Mouse (Mus musculus) hematopoietic stem cell, adult 5-6 weeks (primary cell): ENCODE measurements around the gene Tenm4. TPM values are rescaled to one million over a fixed set of nuclear protein-coding genes. Genes with fewer than 3 reads are reported as not detected.

ENCODE experiments used
- ATAC-seq, 2 experiments: fragments of 125-278 bp in 1 of 2; replicated peaks in 1 of 2; 2 replicates each; pipeline ENCODE4 v1.8.0; 2016 to 2017; ENCODE audit warnings: inconsistent platforms in 2 of 2, mild to moderate bottlenecking in 2 of 2, moderate number of reproducible peaks in 2 of 2, low read depth in 1 of 2, moderate TSS enrichment in 1 of 2; ENCODE audit not compliant: low FRiP score in 2 of 2, poor library complexity in 2 of 2, severe bottlenecking in 2 of 2, insufficient read depth in 1 of 2, low TSS enrichment in 1 of 2
- total RNA-seq: library from RNA; stranded (forward); fragments of 172-1452, 232-1000 nt; gene quantifications from 2 replicates; pipeline ENCODE4 v1.2.3, GENCODE M21; 2017

Tenm4 gene
- total RNA-seq, 1 experiment from 2014 or later: not detected

- peak; percentile 58 to 63; a peak in 3 of 4 replicates for ATAC-seq
Measured at GRCm38 (mm10) chr7:96554277-96554690, 383.2 kb downstream of the Tenm4 start.

- no peak for ATAC-seq
Measured at GRCm38 (mm10) chr7:96555294-96555693, 384.2 kb downstream of the Tenm4 start.

GRCm38 (mm10) chr7:96556756-96557155 is 385.7 kb downstream of the Tenm4 start:
- no peak for ATAC-seq

- no peak for ATAC-seq
Measured at GRCm38 (mm10) chr7:96562890-96563289, 391.8 kb downstream of the Tenm4 start.

- no peak for ATAC-seq
Measured at GRCm38 (mm10) chr7:96563329-96564065, 392.5 kb downstream of the Tenm4 start.

- ATAC-seq: no peak
Measured at GRCm38 (mm10) chr7:96565806-96566205, 394.8 kb downstream of the Tenm4 start.

- ATAC-seq: no peak
Measured at GRCm38 (mm10) chr7:96566260-96566659, 395.2 kb downstream of the Tenm4 start.

GRCm38 (mm10) chr7:96568034-96568433 is 397.0 kb downstream of the Tenm4 start:
- ATAC-seq: no peak

- no peak for ATAC-seq
Measured at GRCm38 (mm10) chr7:96570965-96571364, 399.9 kb downstream of the Tenm4 start.

GRCm38 (mm10) chr7:96572995-96573394 is 401.9 kb downstream of the Tenm4 start:
- ATAC-seq: no peak

- ATAC-seq: peak; percentile 81 to 92
Measured at GRCm38 (mm10) chr7:96575202-96575650, 404.2 kb downstream of the Tenm4 start.

GRCm38 (mm10) chr7:96582752-96583151 is 411.7 kb downstream of the Tenm4 start:
- ATAC-seq: no peak

GRCm38 (mm10) chr7:96587403-96587802 is 416.4 kb downstream of the Tenm4 start:
- no peak for ATAC-seq

- ATAC-seq: no peak
Measured at GRCm38 (mm10) chr7:96588567-96588966, 417.5 kb downstream of the Tenm4 start.

- no peak for ATAC-seq
Measured at GRCm38 (mm10) chr7:96595535-96596295, 424.7 kb downstream of the Tenm4 start.

GRCm38 (mm10) chr7:96596402-96597195 is 425.6 kb downstream of the Tenm4 start:
- ATAC-seq: no peak

GRCm38 (mm10) chr7:96597871-96598270 is 426.8 kb downstream of the Tenm4 start:
- ATAC-seq: no peak

GRCm38 (mm10) chr7:96599081-96599480 is 428.0 kb downstream of the Tenm4 start:
- ATAC-seq: no peak
